Mouse (Mus musculus) cerebellum, postnatal 10 days (tissue): ENCODE data around the gene Alyref.

Source experiments
- DNase-seq, 2 experiments: peaks; one replicate each; pipeline ENCODE4 v3.0.0; 2021; ENCODE audit warnings: mixed read lengths in 2 of 2

Gene Alyref

DNA sequence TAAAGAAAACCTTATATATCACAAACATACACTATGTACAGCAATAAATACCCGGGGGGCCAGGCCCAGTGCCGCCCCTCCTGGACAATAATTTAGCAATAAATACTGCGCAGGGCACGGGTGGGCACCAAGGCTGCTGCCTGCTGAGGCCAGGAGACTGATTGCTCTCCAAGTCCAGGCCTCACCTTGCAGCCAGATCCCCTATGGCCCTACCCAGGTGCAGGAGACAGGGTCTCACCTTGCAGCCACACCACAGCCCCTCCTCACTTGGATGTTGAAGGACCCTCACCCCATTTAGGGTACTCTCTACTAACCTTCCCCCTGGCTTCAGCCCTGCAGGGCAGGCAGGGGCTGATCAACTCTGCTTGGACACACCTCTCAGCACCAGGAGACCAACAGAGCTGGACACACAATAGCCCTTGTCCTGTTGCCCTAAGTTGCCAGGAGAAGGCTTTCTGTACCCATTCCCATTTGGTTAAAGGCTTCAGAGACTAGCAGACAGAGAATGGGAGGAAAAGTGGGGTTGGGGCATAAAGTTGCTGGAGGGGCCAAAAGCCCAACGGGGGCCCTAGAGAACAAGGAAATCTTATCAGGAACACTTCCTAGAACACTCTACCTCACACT, 27.1 kb upstream of the Alyref start, which contains the start of gene Sirt7:
Gene Sirt7 (minus strand): TSS at position 89 of the 624 bp plus-strand sequence.
- DNase-seq, result no peak

DNA sequence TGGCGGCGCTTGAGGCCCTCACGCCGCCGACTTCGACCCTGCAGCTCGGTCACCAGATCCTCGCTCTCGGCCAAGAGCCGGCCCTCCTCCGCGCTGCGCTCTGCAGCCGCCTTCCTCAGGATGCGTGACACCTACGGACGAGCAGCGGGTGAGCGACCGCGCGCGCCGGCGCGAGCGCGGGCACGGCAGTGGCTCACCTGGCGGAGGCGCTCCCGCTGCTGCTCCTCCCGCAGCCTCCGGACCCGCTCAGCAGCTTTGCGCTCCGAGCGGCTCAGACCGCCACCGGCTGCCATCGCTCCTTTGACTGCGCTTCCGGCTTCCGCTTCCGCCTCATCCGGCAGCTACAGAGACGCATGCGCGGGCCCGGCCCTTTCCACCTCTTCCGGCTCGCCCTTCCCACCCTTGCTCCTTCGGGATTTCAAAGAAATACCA, 26.5 kb upstream of the Alyref start:
- DNase-seq, result peak; percentile 90 to 93

DNA sequence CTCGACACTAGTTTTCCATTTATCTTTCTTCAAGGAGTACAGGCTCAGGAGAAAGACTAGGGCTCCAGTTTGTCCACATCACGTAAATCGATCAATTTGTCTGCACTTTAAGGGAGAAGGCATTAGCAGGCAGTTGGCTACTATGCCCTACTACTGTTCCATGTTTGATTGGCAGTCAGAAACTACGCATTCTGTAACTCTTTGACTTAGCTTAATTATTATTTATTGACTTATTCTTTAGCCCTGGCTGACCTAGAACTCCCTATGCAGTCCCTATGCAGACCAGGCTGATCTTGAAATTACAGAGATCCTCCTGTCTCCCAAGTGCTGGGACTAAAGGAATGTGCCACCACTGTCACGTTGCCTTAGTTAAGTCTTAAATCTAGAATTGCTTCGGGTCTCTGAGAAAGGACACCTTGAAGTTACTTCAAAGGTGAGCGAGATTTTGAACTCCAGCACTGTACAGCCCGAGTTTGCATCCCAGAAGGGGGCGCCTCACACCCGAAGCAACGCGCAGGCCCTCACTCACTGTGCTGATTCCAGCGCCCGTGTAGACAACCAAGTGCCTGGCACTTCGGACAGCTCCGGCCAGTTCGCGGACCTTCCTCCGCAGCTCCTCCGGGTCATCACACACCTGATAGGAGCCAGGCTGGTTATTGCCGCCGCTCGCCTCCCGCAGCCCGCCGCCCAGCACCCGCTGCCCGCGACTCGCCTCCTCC, 26.0 kb upstream of the Alyref start:
- peak; percentile 79 to 80 for DNase-seq

DNA sequence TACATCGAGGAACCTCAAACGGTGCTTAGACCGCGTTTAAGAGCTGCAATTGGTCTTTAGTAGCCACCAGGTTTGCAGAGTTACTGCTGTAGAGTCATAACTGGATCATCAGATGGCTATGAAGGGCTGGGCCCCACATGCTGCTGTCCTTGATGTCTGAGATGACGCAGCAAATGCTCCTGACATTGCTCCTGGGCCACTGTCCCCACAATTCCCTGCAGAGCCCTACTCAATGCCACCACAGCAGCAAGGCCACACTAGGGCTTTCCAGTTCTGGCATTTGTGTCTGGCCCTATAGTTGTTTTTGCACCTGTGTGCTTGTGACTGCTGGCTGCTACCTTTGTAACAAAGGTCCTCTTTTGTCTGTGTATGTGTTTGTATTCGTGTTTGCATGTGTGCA, 24.6 kb upstream of the Alyref start:
- no peak for DNase-seq

DNA sequence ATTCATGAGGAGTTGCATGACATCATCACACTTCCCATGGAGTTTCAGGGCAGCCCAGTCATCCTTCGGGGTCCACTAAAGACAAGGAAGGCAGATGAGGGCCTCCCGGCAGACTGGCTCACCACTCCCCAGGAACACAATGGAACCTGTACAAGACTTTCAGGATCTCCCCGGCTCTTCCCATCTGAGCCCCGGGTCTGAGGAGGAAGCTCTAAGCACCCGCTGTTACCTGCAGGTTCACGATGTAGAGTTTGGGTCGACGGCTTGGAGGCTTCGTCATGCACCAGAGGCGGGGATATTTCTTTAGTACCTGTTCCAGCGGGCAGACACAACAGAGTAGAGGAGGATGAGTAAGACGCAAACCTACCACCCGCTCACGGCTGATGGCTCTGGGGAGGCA, 22.0 kb upstream of the Alyref start:
- DNase-seq, result no peak

DNA sequence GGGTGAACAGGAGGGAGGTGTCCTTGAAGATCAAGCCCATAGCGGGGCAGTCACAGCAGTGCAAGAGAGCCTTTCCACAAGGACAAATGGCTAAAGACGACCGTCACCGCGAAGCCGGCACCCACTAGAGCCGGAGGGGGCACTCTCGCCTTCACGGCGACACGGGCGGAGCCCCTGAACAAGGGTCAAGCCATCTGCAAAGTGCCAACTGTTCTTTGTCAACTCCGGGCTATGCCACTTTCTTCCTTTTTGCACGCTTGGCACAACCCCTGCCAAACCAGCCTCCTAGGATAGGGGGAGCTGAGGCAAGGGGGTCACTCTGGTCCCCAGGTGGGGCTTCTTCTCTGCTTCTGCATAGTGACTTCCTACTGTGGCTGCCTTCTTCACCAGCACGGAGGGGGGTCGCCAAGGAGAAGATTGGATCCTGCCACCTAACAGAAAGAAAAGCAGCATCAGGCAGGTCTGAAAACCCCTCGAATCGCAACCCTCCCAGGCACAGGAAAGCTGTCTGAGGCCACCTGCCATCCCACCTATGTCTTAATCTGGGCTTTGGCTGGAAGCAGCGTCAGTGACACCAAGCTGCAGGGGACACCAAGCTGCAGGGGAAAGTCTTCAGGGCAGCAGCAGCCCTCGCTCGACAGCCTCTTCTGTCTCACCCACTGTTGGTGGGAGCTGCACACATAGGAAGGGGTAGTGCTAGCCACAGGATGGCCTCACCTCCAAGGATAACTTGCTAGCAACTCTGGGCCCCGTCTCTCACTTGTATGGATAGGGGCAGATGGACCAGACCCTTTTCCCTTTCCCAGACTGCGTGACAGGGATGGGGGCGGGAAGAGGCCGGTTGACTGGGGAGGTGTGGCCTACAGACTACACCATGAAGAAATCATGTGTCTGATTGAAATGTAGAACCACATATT, 20.7 kb upstream of the Alyref start:
- DNase-seq, result peak in 1 of 2 experiments; percentile 23

DNA sequence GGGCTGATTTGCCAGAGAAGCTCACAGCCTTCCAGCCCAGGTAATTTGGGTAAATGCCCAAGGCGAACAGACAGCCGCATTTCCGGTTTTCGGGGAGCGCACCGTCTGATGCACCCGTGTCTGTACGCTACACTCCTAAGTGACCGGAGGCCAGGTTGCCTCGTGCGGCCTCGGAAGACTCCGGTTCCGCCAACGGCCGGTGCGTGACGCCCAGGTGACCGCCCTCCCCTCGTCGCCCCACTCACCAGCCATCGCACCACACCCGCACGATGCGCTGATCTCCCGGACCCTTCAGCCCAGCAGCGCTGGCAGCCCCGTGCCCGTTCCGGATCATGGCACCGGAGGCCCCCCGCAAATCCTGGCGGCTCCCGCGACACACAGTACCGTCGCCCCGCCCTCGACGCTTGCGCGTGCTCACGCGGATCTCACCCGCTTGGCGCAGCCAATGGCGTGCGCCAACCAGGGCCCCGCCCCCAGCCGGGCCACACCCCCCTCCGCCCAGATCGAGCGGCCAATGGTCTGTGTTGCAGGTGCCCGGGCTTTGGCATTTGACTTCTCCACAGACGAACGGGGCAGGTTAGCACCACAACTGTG, 19.5 kb upstream of the Alyref start, which contains the start of gene Pcyt2:
Gene Pcyt2 (minus strand): TSS at position 418 of the 594 bp plus-strand sequence.
- peak; percentile 98 for DNase-seq

DNA sequence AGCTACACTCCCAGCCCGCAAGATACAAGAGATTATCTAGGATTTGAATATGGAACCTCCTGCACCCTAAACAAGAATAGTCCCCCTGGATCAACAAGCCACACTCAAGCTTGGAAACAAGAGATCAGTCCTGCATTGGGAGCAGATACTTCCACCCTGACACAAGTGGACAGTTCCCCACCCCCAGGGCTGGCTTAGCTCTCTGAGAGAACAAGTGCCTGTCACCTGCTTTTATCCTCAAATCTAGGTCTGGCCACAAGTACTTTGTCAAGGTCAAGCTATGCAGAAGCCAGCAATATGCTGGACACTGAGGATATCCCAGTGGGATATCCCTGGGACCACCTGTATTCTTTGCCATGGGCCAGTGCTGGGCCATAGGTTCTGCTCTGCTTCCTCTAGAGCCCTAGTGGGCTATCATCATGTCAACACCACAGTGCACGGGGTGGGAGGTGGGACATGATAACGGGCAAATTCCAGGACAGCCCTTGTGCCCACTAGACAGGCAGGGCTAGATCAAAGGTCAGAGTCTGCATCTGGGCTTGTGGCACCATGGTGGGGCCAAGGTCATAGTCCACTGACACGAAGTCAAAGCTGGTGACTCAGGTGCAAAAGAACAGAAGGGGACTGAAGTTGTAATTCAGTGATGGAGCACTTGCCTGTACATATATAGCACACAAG, 18.6 kb upstream of the Alyref start:
- peak in 1 of 2 experiments; percentile 39 for DNase-seq

DNA sequence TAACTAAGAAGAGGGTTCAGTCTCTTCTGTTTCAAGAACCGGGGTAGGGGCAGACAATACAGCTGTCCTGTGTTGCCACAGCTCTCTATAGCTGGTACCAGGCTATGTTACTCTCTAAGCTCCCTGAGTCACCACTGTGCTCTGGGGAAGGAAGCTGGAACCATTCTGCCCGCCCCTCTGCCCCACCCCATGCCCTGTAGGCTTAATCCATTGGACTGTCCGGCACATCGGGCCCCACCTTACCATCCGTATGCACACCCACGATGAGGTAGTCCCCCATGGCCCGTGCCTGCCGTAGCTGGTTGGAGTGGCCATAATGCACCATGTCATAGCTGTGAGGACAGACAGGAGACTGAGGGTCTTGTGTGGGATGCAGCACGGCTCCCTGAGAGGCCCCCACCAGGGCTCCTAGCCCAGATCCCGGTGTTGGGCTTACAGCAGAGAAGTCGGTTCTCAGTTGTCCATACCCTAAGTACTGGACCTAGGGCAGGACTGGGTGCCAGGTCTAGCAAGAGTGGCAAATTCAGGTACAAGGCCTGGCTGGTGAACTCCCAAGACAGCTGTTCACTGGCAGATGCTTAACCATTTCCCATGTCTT, 17.5 kb upstream of the Alyref start:
- peak in 1 of 2 experiments; percentile 17 for DNase-seq

DNA sequence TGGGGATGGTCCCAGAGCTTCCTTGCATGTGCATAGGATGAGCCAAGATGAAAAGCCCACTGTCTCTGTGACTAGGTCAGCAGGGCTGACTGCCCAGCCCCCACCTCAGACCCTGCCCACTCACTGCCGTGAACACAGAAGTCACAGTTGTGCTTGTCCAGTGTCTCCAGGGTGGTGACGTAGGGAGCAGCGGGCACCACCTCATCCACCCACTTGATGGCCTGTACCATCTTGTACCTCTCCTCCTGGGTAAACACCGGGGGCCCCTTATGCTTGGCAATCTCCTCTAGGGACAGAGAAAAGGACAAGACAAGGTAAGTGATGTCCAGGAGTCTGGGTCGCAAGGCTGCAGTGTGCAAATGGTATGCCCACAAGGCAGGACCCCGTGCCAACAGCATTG, 17.0 kb upstream of the Alyref start:
- peak in 1 of 2 experiments; percentile 26 for DNase-seq

DNA sequence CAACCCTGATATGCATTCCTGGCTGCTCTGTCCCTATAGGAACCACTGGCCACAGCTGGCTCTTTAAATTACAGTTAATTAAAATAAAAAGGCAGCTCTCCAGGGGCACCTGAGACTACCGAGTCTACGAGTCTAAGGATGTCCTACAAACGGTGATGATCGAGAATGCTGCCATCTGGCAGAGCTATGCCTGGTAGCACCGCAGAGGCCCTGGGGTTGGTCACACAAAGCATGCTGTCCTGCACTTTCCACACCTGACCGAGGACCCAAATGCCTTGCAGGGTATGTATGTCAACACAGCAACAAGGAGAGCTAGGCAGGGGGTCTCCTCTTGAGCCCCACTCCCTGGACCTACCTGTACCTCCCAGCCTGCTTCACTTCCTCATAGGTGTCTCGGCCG, 15.8 kb upstream of the Alyref start:
- DNase-seq, result peak in 1 of 2 experiments; percentile 32

DNA sequence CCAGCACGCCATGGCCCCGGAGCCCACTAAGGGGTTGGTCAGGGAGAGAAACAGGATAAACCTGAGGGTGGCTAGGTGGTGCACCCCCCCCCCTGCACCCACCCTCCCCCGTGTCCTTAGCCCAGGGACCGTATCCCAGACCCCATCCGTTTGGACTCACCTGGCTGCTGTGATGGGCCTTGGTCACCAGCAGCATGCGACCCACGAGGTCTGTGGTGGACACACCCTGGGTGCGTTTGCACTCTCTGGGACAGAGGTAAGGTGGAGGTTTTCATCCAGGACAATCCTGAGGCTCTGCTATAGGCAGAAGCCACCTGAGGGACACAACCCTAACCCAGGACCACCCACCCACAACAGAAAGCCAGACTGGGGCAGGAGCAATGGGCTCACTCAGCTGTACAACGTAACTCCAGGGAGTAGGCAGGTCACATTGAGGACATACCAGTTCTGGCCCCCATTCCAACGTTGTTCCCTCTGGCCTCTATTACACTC, 15.4 kb upstream of the Alyref start:
- DNase-seq, result peak in 1 of 2 experiments; percentile 27

DNA sequence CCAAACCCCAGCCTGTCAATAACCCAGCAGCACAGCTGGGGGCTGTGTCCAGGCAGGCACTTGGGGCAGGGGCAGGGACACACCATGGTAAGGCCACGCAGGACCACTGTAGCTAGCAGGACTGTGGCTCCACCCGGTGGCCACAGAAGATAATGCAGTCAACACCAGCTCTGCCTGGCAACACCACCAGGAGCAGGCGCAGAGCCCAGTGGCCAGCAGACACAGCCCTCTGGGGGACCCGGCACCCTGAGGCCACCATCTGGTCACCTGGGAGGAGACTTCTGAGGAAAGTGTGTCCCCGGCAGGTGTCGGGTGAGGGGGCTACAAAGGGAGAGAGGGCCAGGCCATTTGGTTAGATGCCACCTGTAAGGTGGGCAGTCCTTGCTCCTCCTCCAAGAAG, 14.6 kb upstream of the Alyref start:
- peak; percentile 96 to 97 for DNase-seq

DNA sequence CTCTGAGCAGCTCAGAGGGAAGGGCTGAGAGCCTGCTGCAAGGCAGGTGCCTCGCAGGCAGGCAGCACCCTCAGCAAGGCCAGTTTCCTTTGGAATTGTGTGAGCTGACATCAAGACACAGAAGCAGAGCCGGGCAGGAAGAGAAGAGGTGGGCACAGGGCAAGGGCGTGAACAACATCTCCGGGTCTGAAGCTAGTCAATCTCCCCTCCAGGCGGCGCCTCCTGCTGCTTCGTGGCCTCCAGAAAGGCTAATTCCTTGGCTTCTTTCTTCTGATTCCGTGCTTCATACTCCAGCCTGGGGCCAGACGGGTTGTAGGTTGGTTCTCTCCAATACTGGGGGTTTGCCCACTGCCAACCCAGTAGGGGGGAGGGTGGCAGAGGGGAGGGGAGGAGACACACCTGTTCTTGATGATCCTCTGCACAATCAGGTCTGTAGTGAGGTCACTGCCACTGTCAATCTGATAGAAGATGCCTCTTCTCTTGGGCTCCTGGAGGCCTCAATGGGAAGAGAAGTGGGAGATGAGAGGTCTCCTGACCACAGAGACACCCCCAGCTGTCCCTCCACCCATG, 12.4 kb upstream of the Alyref start:
- DNase-seq, result peak in 1 of 2 experiments; percentile 21

DNA sequence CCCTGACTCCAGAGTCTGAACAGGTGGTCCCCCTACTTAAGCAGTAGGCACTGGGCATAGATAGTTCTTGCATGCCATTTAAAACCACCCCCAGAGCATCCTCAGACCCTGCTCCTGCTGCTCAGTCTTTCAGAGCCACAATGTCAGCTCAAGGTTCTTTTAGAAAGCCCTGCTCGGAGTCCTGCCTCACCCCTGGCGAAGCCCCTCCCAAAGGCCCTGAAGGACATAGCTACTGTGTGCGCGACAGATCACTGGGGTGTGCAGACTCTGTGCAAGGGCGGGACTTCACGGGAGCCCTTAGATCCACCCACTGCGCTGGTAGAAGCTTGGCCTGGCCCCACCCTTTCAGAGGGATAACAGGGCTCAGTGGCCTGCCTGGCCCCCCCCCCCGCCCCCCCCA, 11.1 kb upstream of the Alyref start:
- DNase-seq, result no peak

DNA sequence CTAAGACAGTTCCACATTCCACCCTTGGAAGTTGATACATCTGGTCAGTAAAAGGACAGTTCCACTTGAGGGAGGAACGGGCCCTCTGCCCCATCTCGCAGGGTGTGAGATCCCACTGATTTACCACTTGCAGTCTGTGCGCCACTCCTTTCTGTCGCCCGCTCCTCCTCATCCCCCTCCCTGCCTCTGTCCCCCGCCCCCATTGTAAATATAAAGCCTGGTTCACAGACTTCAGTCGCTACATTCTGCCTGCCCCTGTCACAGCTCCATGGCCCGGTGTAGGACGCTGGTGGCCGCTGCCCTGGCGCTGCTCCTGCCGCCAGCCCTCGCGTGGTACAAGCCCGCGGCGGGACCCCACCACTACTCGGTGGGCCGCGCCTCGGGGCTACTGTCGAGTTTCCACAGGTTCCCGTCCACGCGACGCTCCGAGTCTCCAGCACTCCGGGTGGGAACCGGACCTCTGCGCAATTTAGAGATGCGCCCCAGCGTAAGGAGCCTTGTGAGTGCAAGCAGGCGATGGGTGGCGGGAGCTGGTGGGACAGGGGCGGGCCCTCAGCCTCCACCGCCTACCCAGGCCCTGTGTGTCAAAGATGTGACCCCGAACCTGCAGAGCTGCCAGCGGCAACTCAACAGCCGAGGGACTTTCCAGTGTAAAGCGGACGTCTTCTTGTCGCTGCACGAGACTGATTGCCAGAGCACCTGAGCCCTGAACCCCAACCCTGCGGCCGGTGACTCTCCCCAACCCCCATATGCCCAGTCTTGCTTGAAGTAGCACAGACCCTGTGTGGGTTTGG, 10.3 kb upstream of the Alyref start, which contains the start of gene Npb:
Gene Npb (plus strand): TSS at position 237 of the 794 bp plus-strand sequence.
- DNase-seq, result peak in 1 of 2 experiments; percentile 30

DNA sequence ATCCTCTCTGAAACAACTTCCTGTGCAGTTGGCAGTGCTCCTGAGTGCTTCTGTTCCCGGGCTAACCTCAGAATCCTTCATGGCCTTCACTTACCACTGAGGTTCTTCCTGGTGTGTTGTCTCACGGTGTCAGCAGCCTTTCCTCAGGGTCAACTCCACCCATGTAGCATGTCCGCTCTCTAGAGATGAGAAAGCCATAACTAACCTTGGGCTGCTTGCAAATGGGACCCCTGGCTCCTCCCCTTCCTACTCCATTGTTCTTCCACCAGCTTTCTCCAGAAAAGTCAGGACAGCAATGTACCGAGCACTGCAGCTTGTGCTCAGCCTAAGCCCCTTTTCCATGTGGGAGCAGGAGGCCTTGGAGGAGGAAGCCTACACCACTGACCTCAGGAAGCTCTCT, 8.6 kb upstream of the Alyref start:
- no peak for DNase-seq

DNA sequence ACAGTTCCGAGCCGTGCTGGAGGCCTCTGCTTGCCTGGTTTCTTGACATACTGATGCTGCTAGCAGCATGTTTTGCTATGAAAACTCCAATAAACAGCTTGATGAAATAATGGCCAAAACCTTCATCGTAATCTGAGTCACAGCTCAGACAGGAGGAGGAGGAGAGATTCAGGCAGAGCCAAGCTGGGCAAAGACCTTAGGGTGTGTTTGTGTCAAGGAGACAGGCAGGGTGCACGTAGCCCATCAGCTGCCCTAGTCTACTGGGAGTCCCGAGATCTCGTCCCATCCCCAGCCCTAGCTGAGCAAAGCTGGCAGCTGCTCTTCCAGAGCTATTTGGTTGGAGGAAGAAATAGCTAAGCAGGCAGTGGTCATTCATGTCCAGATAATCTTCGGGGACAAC, 7.5 kb upstream of the Alyref start:
- no peak for DNase-seq

DNA sequence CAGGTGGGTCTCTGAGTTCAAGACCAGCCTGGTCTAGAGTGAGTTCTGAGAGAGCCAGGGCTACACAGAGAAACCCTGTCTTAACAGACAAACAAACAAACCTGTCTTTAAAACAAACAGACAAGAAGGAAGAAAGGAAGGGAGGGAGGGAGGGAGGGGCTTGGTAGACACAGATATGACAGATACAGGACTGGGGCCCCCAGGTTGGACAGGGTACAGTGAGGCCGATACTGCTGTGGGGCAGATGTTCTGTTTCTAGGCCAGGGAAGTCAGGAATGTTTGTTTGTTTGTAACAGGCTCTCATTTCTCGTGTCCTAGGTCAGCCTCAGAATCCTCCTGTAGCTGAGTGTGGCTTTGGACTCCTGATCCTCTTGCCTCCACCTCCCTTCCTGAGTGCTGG, 5.4 kb upstream of the Alyref start:
- DNase-seq, result no peak

DNA sequence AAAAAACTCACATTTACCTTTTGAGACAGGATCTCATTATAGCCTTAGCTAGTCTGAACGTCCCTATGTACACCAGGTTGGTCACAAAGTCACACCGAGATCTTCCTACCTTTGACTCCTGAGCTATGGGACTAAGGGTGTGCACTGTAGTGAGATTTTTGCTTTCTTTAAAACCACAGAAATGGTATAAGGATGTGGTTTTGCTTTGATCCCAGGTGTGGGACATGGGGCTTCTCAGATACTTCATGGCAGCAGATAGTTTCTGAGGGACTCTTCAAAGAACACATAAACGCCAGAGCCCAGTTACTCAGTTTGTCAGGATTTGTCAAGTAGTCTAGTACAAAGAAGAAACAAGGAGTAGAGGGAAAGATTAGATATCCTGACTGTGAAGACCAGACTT, 2.6 kb upstream of the Alyref start:
- DNase-seq, result no peak
